9 mouse cellular contexts compared by ENCODE assay signal in genomic region chr7:139994676-139995075, GRCm38 (mm10). TPM values are rescaled to one million over a fixed set of nuclear protein-coding genes. Genes with fewer than 3 reads are reported as not detected.
DNase-seq lines count a peak whose midpoint lies in the region; ATAC-seq and TF ChIP-seq lines count a peak whose summit lies in the region.
"Had no signal": no experiment of that assay in that cellular context is flagged by ENCODE, and none has a peak within 500 bp of the region (broad histone marks: within the 10 kb centered on the region; RNA-seq: fewer than 3 reads in every experiment).

No protein-coding gene starts in this region.

- no peak overlapping the region for H3K4me2 ChIP-seq in hindbrain, embryonic 11.5 days (replicated peaks; ENCODE audit: low read depth, low read length)
- no peak overlapping the region for H3K4me2 ChIP-seq in hindbrain, embryonic 13.5 days
- H3K4me2 ChIP-seq: embryonic facial prominence, embryonic 12.5 days had no signal

- no peak overlapping the region for H3K9ac ChIP-seq in hindbrain, embryonic 11.5 days (ENCODE audit: low read depth, low read length)
- H3K9ac ChIP-seq in hindbrain, embryonic 13.5 days, result no peak overlapping the region
- no peak overlapping the region for H3K9ac ChIP-seq in ES-E14 (ENCODE audit: insufficient read depth, low read depth, low read length, poor library complexity, severe bottlenecking)
- H3K9ac ChIP-seq: embryonic facial prominence, embryonic 12.5 days had no signal

- no peaks in the 10 kb centered on the region for H3K9me3 ChIP-seq in hindbrain, embryonic 11.5 days (ENCODE audit: control insufficient read depth, low read length)
- H3K9me3 ChIP-seq in hindbrain, embryonic 13.5 days, result no peaks in the 10 kb centered on the region
- no peaks in the 10 kb centered on the region for H3K9me3 ChIP-seq in ES-E14 (ENCODE audit: control insufficient read depth, insufficient read depth, low read depth, low read length)
- H3K9me3 ChIP-seq: embryonic facial prominence, embryonic 12.5 days had no signal

- 28% methylated on average over 3 of the region's 3 CpGs for WGBS in hindbrain, embryonic 11.5 days
- WGBS in hindbrain, embryonic 13.5 days, result 37% methylated on average over 3 of the region's 3 CpGs

- no peaks in the 10 kb centered on the region for H3K4me1 ChIP-seq in hindbrain, embryonic 11.5 days (replicated peaks; ENCODE audit: control insufficient read depth, insufficient read depth, low read length)
- H3K4me1 ChIP-seq in hindbrain, embryonic 13.5 days (replicated peaks), result no peaks in the 10 kb centered on the region
- peaks cover 0 to 3% of the 10 kb centered on the region in 2 experiments; a peak in 1 of 4 replicates for H3K4me1 ChIP-seq in ES-E14 (ENCODE audit: control insufficient read depth in 2 of 2, insufficient read depth in 2 of 2, low read length in 2 of 2, poor library complexity in 1 of 2)
- H3K4me1 ChIP-seq: embryonic facial prominence, embryonic 12.5 days had no signal

- H3K4me3 ChIP-seq in hindbrain, embryonic 11.5 days (ENCODE audit: low read depth, low read length), result no peak overlapping the region
- no peak overlapping the region for H3K4me3 ChIP-seq in hindbrain, embryonic 13.5 days
- no peak overlapping the region for H3K4me3 ChIP-seq in ES-E14 (ENCODE audit: insufficient read depth in 1 of 2, low read depth in 1 of 2, low read length in 2 of 2, poor library complexity in 1 of 2, severe bottlenecking in 1 of 2)
- H3K4me3 ChIP-seq: embryonic facial prominence, embryonic 12.5 days had no signal

- H3K27ac ChIP-seq in hindbrain, embryonic 11.5 days (ENCODE audit: low read depth, low read length), result no peak overlapping the region
- H3K27ac ChIP-seq in hindbrain, embryonic 13.5 days, result no peak overlapping the region
- H3K27ac ChIP-seq in ES-E14 (ENCODE audit: insufficient read depth, low read depth, low read length, poor library complexity, severe bottlenecking), result no peak overlapping the region
- H3K27ac ChIP-seq: embryonic facial prominence, embryonic 12.5 days had no signal

- H3K36me3 ChIP-seq in hindbrain, embryonic 11.5 days (ENCODE audit: control insufficient read depth, insufficient read depth, low read length), result 0 out of 2 replicates have a peak, but pooled peaks cover 3% of the 10 kb centered on the region
- peaks cover 60% of the 10 kb centered on the region for H3K36me3 ChIP-seq in hindbrain, embryonic 13.5 days
- H3K36me3 ChIP-seq in ES-E14 (ENCODE audit: control insufficient read depth, insufficient read depth, low read length, poor library complexity, severe bottlenecking), result peaks cover 20% of the 10 kb centered on the region; the same call in 1 of the 2 replicates

- in situ Hi-C loops in ES-E14 (cut with MboI; ENCODE audit: low sequenced_read_pairs in 2 of 2, unreplicated experiment in 2 of 2), result loop anchor here in 1 of 2 experiments (5.0 kb wide), 1 partner anchor 92 kb away; no protein-coding TSS in a partner anchor

- 0 out of 2 replicates have a peak, but pooled peaks have one; percentile 38 for ATAC-seq in hindbrain, embryonic 11.5 days (ENCODE audit: low FRiP score)
- ATAC-seq in hindbrain, embryonic 13.5 days (ENCODE audit: low FRiP score), result no peak
- ATAC-seq in frontal cortex, adult (ENCODE audit: low TSS enrichment), result peak; percentile 50

- peak; percentile 77 for DNase-seq in hindbrain, embryonic 11.5 days (ENCODE audit: low spot score)
- peak; percentile 65 for DNase-seq in ES-E14 (ENCODE audit: low read depth, low spot score)
- DNase-seq in cerebellum, adult 18-20 months, result peak; percentile 48 to 75
- DNase-seq in layer of hippocampus, adult 9-10 months (ENCODE audit: low spot score), result peak; percentile 48
- peak; percentile 78 for DNase-seq in lung, postnatal 36 days
- DNase-seq in spleen, adult 18-20 months, result peak; percentile 13 to 65

- H3K27me3 ChIP-seq in hindbrain, embryonic 11.5 days (ENCODE audit: control insufficient read depth, insufficient read depth, low read length), result no peaks in the 10 kb centered on the region
- no peaks in the 10 kb centered on the region for H3K27me3 ChIP-seq in hindbrain, embryonic 13.5 days
- H3K27me3 ChIP-seq: embryonic facial prominence, embryonic 12.5 days had no signal

TF ChIP-seq in ES-E14, 5 proteins besides CTCF, POLR2A, EP300 and RAD21:
- peak; percentile 77; the same call in 1 of the 2 replicates for TF ChIP-seq ZC3H11A (IDR thresholded peaks at IDR 0.05; ENCODE audit: borderline replicate concordance, low read depth, low read length)
- TF ChIP-seq MAFK (IDR thresholded peaks at IDR 0.05; ENCODE audit: insufficient read depth, low read depth, low read length), result no peak

RNA-seq across cellular contexts. Expression of gene Adam8, which starts 2.3 kb away (rescaled TPM):
- 2.6 and 3.1 TPM in 2 replicates for polyA plus RNA-seq in hindbrain, embryonic 11.5 days (2014; fragmentation: Nextera tagmentation; extraction: Ambion mirVana)
- polyA plus RNA-seq in hindbrain, embryonic 13.5 days (2015; fragmentation: Nextera tagmentation; extraction: Ambion mirVana), result 3.9 and 5.3 TPM in 2 replicates
- 7.6 and 8.3 TPM in 2 replicates for total RNA-seq in ES-E14 (2012; rRNA removed)

RNA-seq across cellular contexts. Expression of gene 6430531B16Rik, which starts 16.1 kb away (rescaled TPM):
- polyA plus RNA-seq in hindbrain, embryonic 11.5 days (2014; fragmentation: Nextera tagmentation; extraction: Ambion mirVana), result 0.29 and 0.68 TPM in 2 replicates
- 0.91 and 1.2 TPM in 2 replicates for polyA plus RNA-seq in hindbrain, embryonic 13.5 days (2015; fragmentation: Nextera tagmentation; extraction: Ambion mirVana)
- 1.8 TPM in 2 replicates for total RNA-seq in ES-E14 (2012; rRNA removed)

RNA-seq across cellular contexts. Expression of gene Zfp511, which starts 41.5 kb away (rescaled TPM):
- polyA plus RNA-seq in hindbrain, embryonic 11.5 days (2014; fragmentation: Nextera tagmentation; extraction: Ambion mirVana), result 47.0 and 49.9 TPM in 2 replicates
- polyA plus RNA-seq in hindbrain, embryonic 13.5 days (2015; fragmentation: Nextera tagmentation; extraction: Ambion mirVana), result 52.5 and 54.2 TPM in 2 replicates
- total RNA-seq in ES-E14 (2012; rRNA removed), result 27.1 and 29.6 TPM in 2 replicates

RNA-seq across cellular contexts. Expression of gene Tubgcp2, which starts 41.8 kb away (rescaled TPM):
- polyA plus RNA-seq in hindbrain, embryonic 11.5 days (2014; fragmentation: Nextera tagmentation; extraction: Ambion mirVana), result 58.1 and 67.4 TPM in 2 replicates
- 55.8 and 60.9 TPM in 2 replicates for polyA plus RNA-seq in hindbrain, embryonic 13.5 days (2015; fragmentation: Nextera tagmentation; extraction: Ambion mirVana)
- total RNA-seq in ES-E14 (2012; rRNA removed), result 28.1 and 29.0 TPM in 2 replicates

RNA-seq across cellular contexts. Expression of gene Utf1, which starts 51.1 kb away (rescaled TPM):
- polyA plus RNA-seq in hindbrain, embryonic 11.5 days (2014; fragmentation: Nextera tagmentation; extraction: Ambion mirVana), result not detected in 2 replicates
- polyA plus RNA-seq in hindbrain, embryonic 13.5 days (2015; fragmentation: Nextera tagmentation; extraction: Ambion mirVana), result not detected in 2 replicates
- 147 and 174 TPM in 2 replicates for total RNA-seq in ES-E14 (2012; rRNA removed)
